Mouse (Mus musculus) spleen, adult 12 weeks (tissue): ENCODE results near the gene Isg20l2.
A peak's percentile ranks its signal among the peaks of the same experiment; 100 is the strongest.

Experiments
- DNase-seq: peaks from one replicate; pipeline ENCODE4 v3.0.0; 2022; ENCODE audit warnings: low spot score

The Isg20l2 gene

GRCm38 (mm10) chr3:87910573-87911141, 19.5 kb upstream of the Isg20l2 start:
- no peak for DNase-seq

GRCm38 (mm10) chr3:87913491-87913890, 16.6 kb upstream of the Isg20l2 start:
- no peak for DNase-seq

- no peak for DNase-seq
These were observed 16.2 kb upstream of the Isg20l2 start for GRCm38 (mm10) chr3:87913891-87914290.

GRCm38 (mm10) chr3:87916990-87917389, 13.1 kb upstream of the Isg20l2 start:
- DNase-seq: no peak

GRCm38 (mm10) chr3:87918551-87918950, 11.6 kb upstream of the Isg20l2 start:
- DNase-seq: no peak

GRCm38 (mm10) chr3:87919336-87920108, 10.6 kb upstream of the Isg20l2 start, which contains the start of gene Mrpl24:
Gene Mrpl24 (plus strand): TSS chr3:87919506.
- peak; percentile 61 for DNase-seq

- no peak for DNase-seq
These were observed 9.7 kb upstream of the Isg20l2 start for GRCm38 (mm10) chr3:87920270-87920943.

DNA sequence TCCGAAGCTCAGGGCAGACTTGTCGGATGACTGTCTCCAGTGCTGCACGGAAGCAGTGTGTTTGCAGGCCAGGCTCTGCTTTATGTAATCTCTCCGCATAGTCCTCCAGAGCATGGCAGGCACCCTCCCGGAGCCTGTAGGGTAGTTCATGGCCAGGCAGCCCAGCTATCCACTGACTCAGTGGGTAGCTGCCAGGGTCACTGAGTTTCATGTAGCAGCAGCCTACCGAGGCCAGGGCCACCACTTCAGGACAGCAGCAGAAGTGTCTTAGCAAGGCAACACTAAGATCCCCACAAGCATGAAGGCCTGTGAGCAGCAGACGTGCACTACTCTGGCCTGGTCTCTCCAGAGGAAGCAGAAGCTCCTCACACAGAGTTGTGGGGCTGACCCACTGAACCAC, 5.1 kb upstream of the Isg20l2 start:
- no peak for DNase-seq

DNA sequence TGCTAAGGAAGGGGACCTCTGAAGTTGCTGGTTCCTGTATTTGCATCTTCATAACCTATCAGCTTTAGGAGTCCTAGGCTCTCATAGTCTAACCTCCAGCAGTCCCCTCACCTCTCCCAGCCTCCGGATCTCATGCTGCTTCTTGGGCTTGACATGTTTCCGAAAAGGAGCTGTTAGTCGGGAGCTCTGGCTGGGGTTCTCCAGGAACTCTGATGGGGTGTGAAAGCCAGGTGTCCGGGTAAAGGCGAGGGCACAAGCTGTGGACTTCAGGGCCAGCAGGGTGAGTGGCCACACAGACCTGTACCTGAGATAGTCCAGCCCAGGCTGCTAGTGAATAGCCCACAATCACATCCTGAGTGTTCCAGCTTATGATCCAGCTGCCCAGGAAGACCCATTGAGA, 2.7 kb upstream of the Isg20l2 start:
- DNase-seq: no peak

DNA sequence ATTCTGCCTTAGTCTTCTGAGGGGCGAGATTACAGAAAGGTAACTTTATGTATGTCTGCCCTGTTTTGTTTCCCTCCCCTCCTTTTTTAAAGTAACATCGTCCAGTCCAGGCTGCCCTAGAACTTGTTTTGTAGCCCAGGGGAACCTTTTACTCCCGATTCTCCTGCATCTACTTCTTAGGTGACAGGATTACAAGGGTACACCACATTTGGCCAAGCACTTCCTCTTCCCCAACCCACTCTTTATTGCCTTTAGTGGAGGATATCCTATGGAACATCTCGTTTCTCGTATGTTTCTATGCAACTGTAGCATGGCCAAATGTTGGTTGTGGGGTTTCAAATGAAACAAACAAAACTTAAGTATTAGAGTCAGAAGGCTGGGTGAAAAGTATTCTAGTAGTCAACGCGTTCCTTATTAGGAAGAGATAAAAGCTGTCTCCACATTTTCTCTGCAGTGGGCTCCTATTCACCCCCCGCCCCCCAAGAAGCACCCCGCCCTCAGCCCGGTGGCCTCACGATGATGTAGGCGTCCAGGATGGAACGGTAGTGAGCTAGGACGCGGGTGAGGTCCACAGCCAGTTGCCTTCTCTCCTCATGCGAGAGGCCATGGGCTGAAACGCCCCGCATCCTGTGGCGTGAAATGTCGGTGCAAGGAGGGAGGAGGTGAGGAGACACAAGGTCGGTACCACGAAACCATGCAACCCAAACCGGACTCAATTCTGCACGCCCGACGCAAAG, 605 bp upstream of the Isg20l2 start:
- no peak for DNase-seq

- DNase-seq: no peak
These were observed 3.9 kb downstream of the Isg20l2 start for GRCm38 (mm10) chr3:87934026-87934425.

GRCm38 (mm10) chr3:87934501-87934900, 4.4 kb downstream of the Isg20l2 start:
- DNase-seq: no peak

DNA sequence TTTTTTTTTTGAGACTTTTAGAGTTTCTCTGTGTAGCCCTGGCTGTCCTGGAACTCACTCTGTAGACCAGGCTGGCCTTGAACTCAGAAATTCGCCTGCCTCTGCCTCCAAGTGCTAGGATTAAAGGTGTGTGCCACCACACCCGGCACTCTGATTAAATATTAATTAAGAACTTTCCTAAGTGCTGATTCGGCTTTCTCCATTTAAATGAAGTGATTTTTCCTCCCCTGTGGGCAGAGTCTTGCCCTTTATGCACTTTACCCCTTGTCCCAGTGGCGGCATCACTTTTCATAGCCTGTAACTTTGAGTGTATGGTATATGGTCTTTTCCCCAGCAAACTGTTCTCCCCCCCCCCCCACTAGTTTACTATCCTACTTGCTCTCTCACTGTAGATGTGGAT, 5.1 kb downstream of the Isg20l2 start:
- no peak for DNase-seq

DNA sequence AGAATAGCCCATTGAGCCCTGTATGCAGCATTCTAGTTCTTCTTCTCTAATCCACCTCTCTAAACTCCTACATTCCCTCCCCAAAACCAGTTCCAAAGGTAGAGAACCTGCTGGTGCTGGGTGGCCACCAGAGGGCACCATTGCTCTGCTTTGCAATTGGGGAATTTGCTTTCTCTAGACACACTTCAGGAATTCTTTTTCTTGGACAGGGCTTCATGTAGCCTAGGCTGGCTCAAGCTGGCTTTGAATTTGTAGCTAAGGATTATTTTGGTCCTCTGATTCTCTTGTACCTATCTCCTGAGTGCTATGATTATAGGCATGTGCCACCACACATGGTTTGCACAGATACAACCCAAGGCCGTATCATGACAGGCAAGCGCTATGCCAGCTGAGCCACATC, 5.7 kb downstream of the Isg20l2 start:
- DNase-seq: peak; percentile 45

GRCm38 (mm10) chr3:87940611-87941010, 10.5 kb downstream of the Isg20l2 start:
- no peak for DNase-seq

DNA sequence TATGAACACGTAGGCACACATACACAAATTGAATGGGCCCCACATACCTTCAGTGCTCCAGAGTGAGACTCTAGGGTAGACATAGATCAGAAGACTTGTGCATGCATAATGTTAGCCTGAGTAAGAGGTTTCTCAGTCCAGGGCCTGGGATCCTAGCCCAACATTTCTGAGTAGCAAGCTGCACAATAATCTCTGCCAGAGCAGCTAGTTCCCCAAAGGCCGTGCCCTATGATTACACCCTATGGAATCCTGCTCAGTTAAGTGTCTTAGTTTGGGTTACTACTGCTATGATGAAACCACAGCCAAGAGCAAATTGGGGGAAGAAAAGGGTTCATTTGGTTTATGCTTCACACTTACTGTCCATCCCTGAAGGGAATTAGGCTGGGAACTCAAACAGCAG, 12.4 kb downstream of the Isg20l2 start:
- no peak for DNase-seq

GRCm38 (mm10) chr3:87943586-87943985, 13.5 kb downstream of the Isg20l2 start:
- DNase-seq: no peak

GRCm38 (mm10) chr3:87944838-87945600, 14.9 kb downstream of the Isg20l2 start:
- no peak for DNase-seq

DNA sequence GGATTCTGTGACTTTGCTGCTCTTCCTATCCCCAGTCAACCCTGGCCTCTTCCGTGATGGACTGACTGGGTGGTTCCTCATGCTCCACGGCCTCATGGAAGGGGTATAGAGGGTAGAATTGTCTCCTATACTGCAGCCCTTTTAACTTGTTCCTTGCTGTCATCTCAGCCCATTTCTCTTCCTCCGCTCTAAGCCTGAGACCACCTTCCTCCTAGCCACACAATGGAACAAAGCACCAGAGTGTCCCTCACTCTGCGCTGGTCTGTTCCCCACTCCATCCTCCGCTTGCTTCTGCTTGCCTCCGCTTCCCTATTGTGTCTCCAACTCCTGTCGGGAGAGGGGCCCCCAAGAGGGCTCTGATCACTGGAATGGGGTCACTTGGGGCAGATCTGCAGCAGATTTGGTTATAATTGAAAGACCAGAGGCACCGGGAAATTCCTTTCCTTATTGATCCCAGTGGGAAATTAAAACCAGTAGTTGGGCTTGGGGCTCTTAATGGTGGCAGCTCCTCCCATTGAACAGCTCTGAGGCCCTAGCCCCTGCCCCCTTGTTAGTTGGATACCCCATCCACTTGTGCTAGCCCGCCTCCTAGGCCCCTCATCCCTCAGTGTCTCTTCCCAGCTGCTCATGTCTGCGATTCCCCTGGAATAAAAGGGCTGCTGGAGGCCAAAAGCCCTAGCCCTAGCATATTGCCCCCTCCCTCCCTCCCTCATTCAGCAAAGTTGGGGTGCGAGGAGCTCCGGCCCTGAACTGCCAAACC, 15.8 kb downstream of the Isg20l2 start:
- DNase-seq: no peak

- no peak for DNase-seq
These were observed 16.4 kb downstream of the Isg20l2 start for GRCm38 (mm10) chr3:87946541-87946860.
